Mouse (Mus musculus) liver, postnatal 0 days (tissue): ENCODE data around the gene Cwh43. TPM values are rescaled to one million over a fixed set of nuclear protein-coding genes. Genes with fewer than 3 reads are reported as not detected.

Experiments
- ATAC-seq: fragments of 200-750 bp; cut with Nextera tagmentation; 2 replicates; pipeline ENCODE4 v1.8.0; 2017; ENCODE audit warnings: mild to moderate bottlenecking, moderate library complexity
- DNase-seq: peaks from one replicate; pipeline ENCODE4 v3.0.0-alpha.2; 2016
- H3K27ac ChIP-seq: fragments of 300-500 bp; sonication (generic); 2 replicates; pipeline ENCODE4 v1.5.1; 2014; ENCODE audit warnings: antibody characterized with exemption, moderate library complexity, mild to moderate bottlenecking, low read depth
- H3K27me3 ChIP-seq: fragments of 300-500 bp; sonication (generic); 2 replicates; pipeline ENCODE4 v1.6.1; 2014; ENCODE audit warnings: low read length, control low read depth, mixed read lengths; ENCODE audit not compliant: insufficient read depth
- H3K36me3 ChIP-seq: fragments of 300-500 bp; sonication (generic); replicated peaks from 2 replicates; pipeline ENCODE4 v1.6.1; 2014; ENCODE audit warnings: mild to moderate bottlenecking, control low read depth, low read length, moderate library complexity, mixed read lengths; ENCODE audit not compliant: insufficient read depth
- H3K4me1 ChIP-seq: fragments of 300-500 bp; sonication (generic); 2 replicates; pipeline ENCODE4 v1.6.1; 2014; ENCODE audit warnings: antibody characterized with exemption, mild to moderate bottlenecking, control low read depth; ENCODE audit not compliant: insufficient read depth
- H3K4me2 ChIP-seq: fragments of 300-500 bp; sonication (generic); 2 replicates; pipeline ENCODE4 v1.6.1; 2014; ENCODE audit warnings: low read depth, mild to moderate bottlenecking, low read length, moderate library complexity, mixed read lengths
- H3K4me3 ChIP-seq: fragments of 300-500 bp; sonication (generic); 2 replicates; pipeline ENCODE4 v1.5.1; 2014; ENCODE audit warnings: low read depth, low read length
- H3K9ac ChIP-seq: fragments of 300-500 bp; sonication (generic); replicated peaks from 2 replicates; pipeline ENCODE4 v1.6.1; 2014; ENCODE audit warnings: mild to moderate bottlenecking, moderate library complexity
- H3K9me3 ChIP-seq: fragments of 300-500 bp; sonication (generic); 2 replicates; pipeline ENCODE4 v1.6.1; 2016; ENCODE audit warnings: mild to moderate bottlenecking, control low read depth, low read length, mixed read lengths
- CTCF ChIP-seq: sonication (generic); IDR thresholded peaks from 2 replicates; pipeline ENCODE4 v1.5.1; 2016; ENCODE audit warnings: antibody characterized with exemption, low read depth
- EP300 ChIP-seq: IDR thresholded peaks from 2 replicates; pipeline ENCODE4 v1.6.1; 2016; ENCODE audit warnings: antibody characterized with exemption, low read depth, mild to moderate bottlenecking
- WGBS: fragments of 180-500 bp; shearing (Covaris S2); extraction: QIAGEN DNeasy Blood & Tissue Kit; methylation state at CpG from one replicate; pipeline ENCODE4 v1.1.7; 2014; ENCODE audit not compliant: insufficient replicate concordance; 5-methylcytosine and 5-hydroxymethylcytosine counted together
- polyA plus RNA-seq: library from polyadenylated mRNA; unstranded; fragments of >200 nt; fragmentation: Nextera tagmentation; extraction: Ambion mirVana; gene quantifications from 2 replicates; pipeline ENCODE4 v1.2.1, GENCODE M21; 2015

Cwh43 gene
- polyA plus RNA-seq, 1 experiment from 2014 or later = not detected

GRCm38 (mm10) chr5:73454502-73455306 lies 48.8 kb downstream of the Cwh43 start:
- no peak overlapping the region for H3K4me3 ChIP-seq
- WGBS = 65% methylated on average over 2 of the region's 2 CpGs
- TF ChIP-seq EP300 (no peak), CTCF (no peak)
- H3K4me2 ChIP-seq = no peak overlapping the region
- H3K27me3 ChIP-seq = no peaks in the 10 kb centered on the region
- H3K36me3 ChIP-seq = no peaks in the 10 kb centered on the region
- no peaks in the 10 kb centered on the region for H3K4me1 ChIP-seq
- no peak overlapping the region for H3K9ac ChIP-seq
- no peak for DNase-seq
- no peaks in the 10 kb centered on the region for H3K9me3 ChIP-seq
- ATAC-seq = no peak
- H3K27ac ChIP-seq = no peak overlapping the region

- Histone ChIP-seq H3K27ac (no peak overlapping the region), H3K9ac (no peak overlapping the region), H3K4me2 (no peak overlapping the region), H3K36me3 (no peaks in the 10 kb centered on the region), H3K4me1 (no peaks in the 10 kb centered on the region), H3K4me3 (no peak overlapping the region), H3K9me3 (no peaks in the 10 kb centered on the region), H3K27me3 (no peaks in the 10 kb centered on the region)
- DNase-seq = no peak
- WGBS = 78% methylated on average over 5 of the region's 5 CpGs
- no peak for TF ChIP-seq EP300
- no peak for TF ChIP-seq CTCF
- ATAC-seq = no peak
These were observed 49.4 kb downstream of the Cwh43 start for GRCm38 (mm10) chr5:73455307-73455687.

GRCm38 (mm10) chr5:73468462-73469433 lies 62.9 kb downstream of the Cwh43 start:
- Histone ChIP-seq H3K9ac (no peak overlapping the region), H3K9me3 (no peaks in the 10 kb centered on the region), H3K27ac (no peak overlapping the region), H3K27me3 (no peaks in the 10 kb centered on the region), H3K4me1 (no peaks in the 10 kb centered on the region), H3K4me3 (no peak overlapping the region), H3K4me2 (no peak overlapping the region), H3K36me3 (no peaks in the 10 kb centered on the region)
- DNase-seq = no peak
- ATAC-seq = no peak
- WGBS = 68% methylated on average over 16 of the region's 16 CpGs
- no peak for TF ChIP-seq EP300
- TF ChIP-seq CTCF = no peak

- no peak for TF ChIP-seq EP300
- TF ChIP-seq CTCF = no peak
- no peak overlapping the region for H3K9ac ChIP-seq
- H3K9me3 ChIP-seq = no peaks in the 10 kb centered on the region
- ATAC-seq (peak; percentile 79), DNase-seq (peak; percentile 14)
- no peaks in the 10 kb centered on the region for H3K4me1 ChIP-seq
- H3K4me3 ChIP-seq = no peak overlapping the region
- H3K27ac ChIP-seq = peak overlapping the region; percentile 45; the same call in 1 of the 2 replicates
- H3K27me3 ChIP-seq = no peaks in the 10 kb centered on the region
- H3K4me2 ChIP-seq = no peak overlapping the region
- no peaks in the 10 kb centered on the region for H3K36me3 ChIP-seq
- 73% methylated on average over 20 of the region's 20 CpGs for whole genome bisulfite sequencing
These were observed 68.8 kb downstream of the Cwh43 start for GRCm38 (mm10) chr5:73474412-73475405.

GRCm38 (mm10) chr5:73480700-73481099 lies 74.8 kb downstream of the Cwh43 start, which contains the start of gene Dcun1d4:
Gene Dcun1d4 (plus strand): TSS chr5:73481000.
- H3K4me1 ChIP-seq = no peaks in the 10 kb centered on the region
- H3K9ac ChIP-seq = no peak within 1 kb of the TSS
- H3K36me3 ChIP-seq = no peaks in the 10 kb centered on the region
- WGBS = 71% methylated on average over 7 of the region's 7 CpGs
- H3K9me3 ChIP-seq = no peaks in the 10 kb centered on the region
- H3K27ac ChIP-seq = no peak within 1 kb of the TSS
- DNase-seq (no peak), ATAC-seq (no peak)
- no peak for TF ChIP-seq EP300
- no peak for TF ChIP-seq CTCF
- H3K27me3 ChIP-seq = no peaks in the 10 kb centered on the region
- H3K4me3 ChIP-seq = no peak within 1 kb of the TSS
- H3K4me2 ChIP-seq = no peak within 1 kb of the TSS
